In genomic region chr19:7611942-7612757, GRCm38 (mm10) we compare ENCODE assay signal across 9 mouse cellular contexts. TPM values are rescaled to one million over a fixed set of nuclear protein-coding genes. Genes with fewer than 3 reads are reported as not detected.
A peak's percentile ranks its signal among the peaks of the same experiment; 100 is the strongest.
DNase-seq lines count a peak whose midpoint lies in the region; ATAC-seq lines count a peak whose summit lies in the region.
"Had no signal": no experiment of that assay in that cellular context is flagged by ENCODE, and none has a peak within 500 bp of the region (broad histone marks: within the 10 kb centered on the region; RNA-seq: fewer than 3 reads in every experiment).

Gene Hrasls5 (plus strand): TSS chr19:7612541.

- DNase-seq in kidney, adult 11 months, result no peak
- peak; percentile 33 to 42 for DNase-seq in frontal cortex, postnatal 25 days (ENCODE audit: low spot score in 2 of 2)
- DNase-seq in layer of hippocampus, adult 18-20 months (ENCODE audit: low spot score in 2 of 2), result peak; percentile 46 to 66
- DNase-seq in thymus, postnatal 36 days, result no peak

- 3% methylated on average over 54 of the region's 54 CpGs for WGBS in kidney, embryonic 15.5 days
- 3% methylated on average over 54 of the region's 54 CpGs for WGBS in stomach, embryonic 15.5 days

- no peaks in the 10 kb centered on the region for H3K36me3 ChIP-seq in kidney, embryonic 15.5 days
- no peaks in the 10 kb centered on the region for H3K36me3 ChIP-seq in stomach, embryonic 15.5 days

- H3K27me3 ChIP-seq in kidney, embryonic 15.5 days, result peaks cover 28% of the 10 kb centered on the region
- no peaks in the 10 kb centered on the region; the same call in 1 of the 2 replicates for H3K27me3 ChIP-seq in stomach, embryonic 15.5 days (replicated peaks)

- peak within 1 kb of the TSS; percentile 46 for H3K4me3 ChIP-seq in kidney, embryonic 15.5 days (replicated peaks)
- peak within 1 kb of the TSS; percentile 54 for H3K4me3 ChIP-seq in brown adipose tissue, adult 24 weeks (ENCODE audit: insufficient read depth, low read depth, low read length)
- peak within 1 kb of the TSS; percentile 43 for H3K4me3 ChIP-seq in stomach, embryonic 15.5 days (replicated peaks)
- H3K4me3 ChIP-seq: myocyte had no signal

- peak within 1 kb of the TSS; percentile 83 for H3K4me2 ChIP-seq in kidney, embryonic 15.5 days
- H3K4me2 ChIP-seq in stomach, embryonic 15.5 days, result peak within 1 kb of the TSS; percentile 93

- peak within 1 kb of the TSS; percentile 33; the same call in 1 of the 2 replicates for H3K9ac ChIP-seq in kidney, embryonic 15.5 days
- H3K9ac ChIP-seq in stomach, embryonic 15.5 days, result peak within 1 kb of the TSS; percentile 17; the same call in 1 of the 2 replicates

- peaks cover 16% of the 10 kb centered on the region for H3K4me1 ChIP-seq in kidney, embryonic 15.5 days
- peaks cover 11% of the 10 kb centered on the region for H3K4me1 ChIP-seq in brown adipose tissue, adult 24 weeks (ENCODE audit: control insufficient read depth, insufficient read depth, insufficient read length, low read length)
- H3K4me1 ChIP-seq in stomach, embryonic 15.5 days, result peaks cover 11% of the 10 kb centered on the region; the same call in 1 of the 2 replicates

- H3K9me3 ChIP-seq in kidney, embryonic 15.5 days (replicated peaks), result no peaks in the 10 kb centered on the region
- H3K9me3 ChIP-seq in stomach, embryonic 15.5 days, result no peaks in the 10 kb centered on the region

- peak; percentile 63 for ATAC-seq in kidney, embryonic 15.5 days (replicated peaks; ENCODE audit: low FRiP score)
- peak; percentile 58 for ATAC-seq in megakaryocyte progenitor cell, adult 5-6 weeks (replicated peaks; ENCODE audit: poor library complexity)
- peak; percentile 28 for ATAC-seq in stomach, embryonic 15.5 days (ENCODE audit: insufficient read depth, low FRiP score, low read depth)

- no peak within 1 kb of the TSS for H3K27ac ChIP-seq in kidney, embryonic 15.5 days
- no peak within 1 kb of the TSS for H3K27ac ChIP-seq in brown adipose tissue, adult 24 weeks (replicated peaks; ENCODE audit: low read depth, low read length)
- no peak within 1 kb of the TSS for H3K27ac ChIP-seq in stomach, embryonic 15.5 days

RNA-seq across cellular contexts. Expression of gene Hrasls5, which starts in this region (rescaled TPM):
- not detected in 2 replicates for polyA plus RNA-seq in kidney, embryonic 15.5 days (2015; fragmentation: Nextera tagmentation; extraction: Ambion mirVana)
- polyA plus RNA-seq in brown adipose tissue, adult 24 weeks (2012; ENCODE audit: insufficient read depth, insufficient read length, missing spikeins), result 2.6 TPM in 1 of 2 replicates, not detected in the other
- not detected for total RNA-seq in layer of hippocampus, adult 18-20 months (2021)
- total RNA-seq in megakaryocyte progenitor cell, adult 5-6 weeks (2015), result not detected in 2 replicates
- not detected in 2 replicates for total RNA-seq in megakaryocyte progenitor cell, adult 5-6 weeks (2017)
- polyA plus RNA-seq in stomach, embryonic 15.5 days (2015; fragmentation: Nextera tagmentation; extraction: Ambion mirVana), result not detected in 2 replicates

Comparison
In these comparisons a context has a peak if more than half of its experiments do, and no peak if none do; other contexts are left out.
1. Peak in ATAC-seq, H3K4me3 ChIP-seq, H3K9ac ChIP-seq and H3K4me2 ChIP-seq in kidney, embryonic 15.5 days; RNA of the gene not detected or under 1 TPM.
2. Peak in DNase-seq in layer of hippocampus, adult 18-20 months; RNA of the gene not detected or under 1 TPM.
3. Peak in ATAC-seq in megakaryocyte progenitor cell, adult 5-6 weeks; RNA of the gene not detected or under 1 TPM.
4. Peak in ATAC-seq, H3K4me3 ChIP-seq, H3K9ac ChIP-seq and H3K4me2 ChIP-seq in stomach, embryonic 15.5 days; RNA of the gene not detected or under 1 TPM.
5. DNase-seq: peak in frontal cortex, postnatal 25 days (2 of 2); none in kidney, adult 11 months (single experiment) and thymus, postnatal 36 days (0 of 2).
6. Peak in every context shown above with its lines, with median percentiles within 50 percentile points of each other: ATAC-seq and H3K4me3 ChIP-seq.